Mouse (Mus musculus): ENCODE data around the gene Polm. TPM values are rescaled to one million over a fixed set of nuclear protein-coding genes. Genes with fewer than 3 reads are reported as not detected.

The Polm gene
- polyA plus RNA-seq, 1 experiment from 2014 or later = 1.9 TPM

DNA sequence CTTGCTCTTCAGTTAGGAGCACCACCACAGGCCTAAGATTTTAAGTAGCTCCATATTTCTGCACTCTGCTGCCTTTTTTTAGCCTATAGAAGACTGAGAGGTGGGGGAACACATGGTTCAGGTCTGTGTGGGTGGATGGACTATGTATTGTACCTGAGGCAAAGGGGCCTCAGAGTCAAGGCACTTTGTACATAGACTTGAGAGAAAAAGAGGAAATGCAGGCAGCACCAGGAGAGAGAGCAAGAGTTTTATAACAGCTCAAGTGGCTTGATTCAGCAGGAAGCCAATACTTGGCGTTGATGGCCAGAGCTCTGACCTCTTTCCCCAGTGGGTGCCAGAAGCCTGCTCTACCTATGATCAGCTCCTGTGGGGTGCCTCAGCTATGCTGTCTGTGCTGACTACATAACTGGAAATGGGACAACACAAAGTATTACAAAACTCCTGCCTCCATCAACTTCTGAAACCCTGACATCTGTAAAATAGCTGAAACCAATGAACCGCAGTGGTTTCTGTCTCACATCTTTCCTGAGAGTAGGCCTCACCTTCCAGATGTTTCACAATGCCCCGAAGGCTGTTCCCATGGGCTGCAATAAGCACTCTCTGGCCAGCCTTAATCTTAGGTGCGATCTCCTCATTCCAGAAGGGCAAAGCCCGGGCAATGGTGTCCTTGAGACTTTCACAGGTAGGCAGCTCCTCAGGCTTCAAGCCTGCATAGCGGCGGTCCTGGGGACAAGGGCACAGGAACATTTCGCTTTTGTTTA is 35.2 kb downstream of the Polm start:
- Histone ChIP-seq H3K9ac (no peak overlapping the region), H3K27ac (replicated peaks) (no peak overlapping the region), H3K36me3 (replicated peaks) (peaks cover 37% of the 10 kb centered on the region), H3K4me2 (no peak overlapping the region), H3K9me3 (replicated peaks) (no peaks in the 10 kb centered on the region), H3K4me3 (replicated peaks) (no peak overlapping the region), H3K4me1 (replicated peaks) (peaks cover 22% of the 10 kb centered on the region), H3K27me3 (no peaks in the 10 kb centered on the region)
- WGBS (ENCODE audit: insufficient replicate concordance) = 51% methylated on average over 8 of the region's 8 CpGs
- ATAC-seq (ENCODE audit: insufficient read depth) = no peak

DNA sequence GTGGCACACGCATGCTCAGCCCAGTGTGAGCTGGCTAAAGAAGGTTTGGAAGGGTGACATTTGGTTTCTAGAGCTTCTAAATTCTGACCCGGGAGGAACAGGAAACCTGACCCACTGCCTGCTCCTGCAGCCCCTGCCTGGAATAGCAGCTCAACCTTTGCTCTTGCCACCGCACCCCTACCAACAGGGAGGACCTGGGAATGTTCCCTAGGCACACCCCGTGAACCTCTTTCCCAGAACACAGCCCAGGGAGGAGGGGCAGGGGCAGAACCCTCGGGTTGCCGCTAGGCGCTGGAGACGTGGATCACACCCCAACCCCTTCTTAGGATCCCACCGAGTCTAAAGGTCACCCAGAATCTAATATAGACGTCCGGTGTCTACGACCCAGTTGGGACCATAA is 35.8 kb downstream of the Polm start:
- 62% methylated on average over 12 of the region's 12 CpGs for WGBS (ENCODE audit: insufficient replicate concordance)
- H3K9ac ChIP-seq = no peak overlapping the region
- H3K4me1 ChIP-seq (replicated peaks) = peaks cover 22% of the 10 kb centered on the region
- H3K36me3 ChIP-seq (replicated peaks) = peaks cover 43% of the 10 kb centered on the region
- no peak overlapping the region for H3K4me3 ChIP-seq (replicated peaks)
- H3K27ac ChIP-seq (replicated peaks) = no peak overlapping the region
- H3K27me3 ChIP-seq = no peaks in the 10 kb centered on the region
- ATAC-seq (ENCODE audit: insufficient read depth) = no peak
- H3K4me2 ChIP-seq = no peak overlapping the region
- H3K9me3 ChIP-seq (replicated peaks) = no peaks in the 10 kb centered on the region

DNA sequence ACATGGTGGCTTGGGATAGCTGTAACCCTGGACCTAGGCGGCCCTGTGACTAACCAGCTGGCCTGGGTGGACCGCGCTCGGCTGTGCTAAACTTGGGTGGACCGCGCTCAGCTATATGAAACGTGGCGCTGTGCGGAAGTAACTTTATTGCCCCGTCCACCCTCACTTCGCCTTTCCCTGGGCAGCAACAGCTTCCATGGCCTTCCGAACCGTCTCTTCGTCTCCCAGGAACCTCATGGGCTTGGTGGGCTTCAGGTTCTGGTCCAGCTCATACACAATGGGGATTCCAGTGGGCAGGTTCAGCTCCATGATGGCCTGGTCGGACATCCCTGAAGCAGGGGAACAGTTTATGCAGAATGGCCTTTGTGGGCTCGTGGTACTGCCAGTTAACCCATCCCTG is 36.3 kb downstream of the Polm start:
- no peak for ATAC-seq (ENCODE audit: insufficient read depth)
- no peak overlapping the region for H3K9ac ChIP-seq
- no peak overlapping the region for H3K4me2 ChIP-seq
- WGBS (ENCODE audit: insufficient replicate concordance) = 86% methylated on average over 16 of the region's 16 CpGs
- no peaks in the 10 kb centered on the region for H3K27me3 ChIP-seq
- H3K36me3 ChIP-seq (replicated peaks) = peaks cover 48% of the 10 kb centered on the region
- no peaks in the 10 kb centered on the region for H3K9me3 ChIP-seq (replicated peaks)
- H3K4me1 ChIP-seq (replicated peaks) = peaks cover 22% of the 10 kb centered on the region
- H3K27ac ChIP-seq (replicated peaks) = no peak overlapping the region
- no peak overlapping the region for H3K4me3 ChIP-seq (replicated peaks)

DNA sequence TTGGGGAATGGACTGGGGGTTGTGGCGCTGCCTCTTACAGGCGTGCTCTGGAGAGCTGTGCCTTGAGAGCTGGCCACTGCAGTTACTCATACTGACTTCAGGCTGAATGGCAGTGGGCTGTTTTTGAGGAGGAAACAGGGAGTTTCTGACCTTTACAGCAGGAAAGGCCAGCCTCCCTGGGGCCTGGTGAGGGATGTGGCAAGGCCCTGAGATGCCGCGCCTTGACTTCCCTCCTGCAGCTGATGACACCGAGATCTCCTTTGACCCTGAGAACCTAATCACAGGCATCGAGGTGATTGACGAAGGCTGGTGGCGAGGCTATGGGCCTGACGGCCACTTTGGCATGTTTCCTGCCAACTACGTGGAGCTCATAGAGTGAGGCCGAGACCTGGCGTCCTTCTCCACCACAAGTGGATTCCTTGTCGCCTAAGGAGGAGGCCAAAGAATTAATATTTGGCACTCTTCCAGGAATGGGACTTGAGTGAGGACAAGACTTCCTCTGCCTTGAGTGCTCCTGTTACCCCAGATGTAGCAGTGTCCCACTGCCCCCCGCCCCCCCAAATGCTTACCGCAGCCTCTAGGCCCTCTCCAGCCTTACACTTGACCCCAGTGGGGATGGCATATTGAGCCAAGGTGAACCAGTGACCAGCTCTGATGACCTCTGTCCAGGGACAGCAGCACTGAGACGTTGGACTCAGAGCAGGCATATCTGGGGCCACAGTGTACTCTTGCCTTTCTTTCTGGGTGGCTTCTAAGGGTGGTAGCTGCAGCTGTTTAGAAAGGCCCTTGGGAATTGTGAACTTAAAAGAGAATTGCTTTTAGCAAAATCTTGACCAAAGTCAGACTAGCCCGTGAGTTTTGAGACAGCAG is 38.0 kb downstream of the Polm start:
- H3K27me3 ChIP-seq = no peaks in the 10 kb centered on the region
- H3K9ac ChIP-seq = no peak overlapping the region
- 77% methylated on average over 17 of the region's 17 CpGs for WGBS (ENCODE audit: insufficient replicate concordance)
- no peak for ATAC-seq (ENCODE audit: insufficient read depth)
- H3K36me3 ChIP-seq (replicated peaks) = peaks cover 65% of the 10 kb centered on the region
- H3K9me3 ChIP-seq (replicated peaks) = no peaks in the 10 kb centered on the region
- peaks cover 22% of the 10 kb centered on the region for H3K4me1 ChIP-seq (replicated peaks)
- H3K27ac ChIP-seq (replicated peaks) = no peak overlapping the region
- no peak overlapping the region for H3K4me2 ChIP-seq
- H3K4me3 ChIP-seq (replicated peaks) = no peak overlapping the region

DNA sequence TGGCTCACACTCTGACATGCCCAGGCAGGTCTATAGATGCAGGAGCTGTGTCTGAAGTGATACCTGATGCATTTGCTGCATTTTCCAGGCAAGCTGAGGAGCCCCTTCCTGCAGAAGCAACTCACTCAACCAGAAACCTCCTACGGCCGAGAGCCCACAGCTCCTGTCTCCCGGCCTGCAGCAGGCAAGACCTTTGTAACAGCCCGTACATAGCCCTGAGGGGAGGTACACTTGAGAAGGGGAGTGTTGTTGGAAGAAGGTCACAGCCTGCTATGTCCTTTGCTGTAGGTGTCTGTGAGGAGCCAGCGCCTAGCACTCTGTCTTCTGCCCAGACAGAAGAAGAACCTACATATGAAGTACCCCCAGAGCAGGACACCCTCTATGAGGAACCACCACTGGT is 39.9 kb downstream of the Polm start:
- Histone ChIP-seq H3K4me2 (no peak overlapping the region), H3K9me3 (replicated peaks) (no peaks in the 10 kb centered on the region), H3K27me3 (no peaks in the 10 kb centered on the region), H3K36me3 (replicated peaks) (peaks cover 81% of the 10 kb centered on the region), H3K4me1 (replicated peaks) (peaks cover 16% of the 10 kb centered on the region), H3K27ac (replicated peaks) (no peak overlapping the region), H3K4me3 (replicated peaks) (no peak overlapping the region), H3K9ac (no peak overlapping the region)
- no peak for ATAC-seq (ENCODE audit: insufficient read depth)
- 73% methylated on average over 5 of the region's 5 CpGs for WGBS (ENCODE audit: insufficient replicate concordance)

- 78% methylated on average over 11 of the region's 11 CpGs for WGBS (ENCODE audit: insufficient replicate concordance)
- peaks cover 87% of the 10 kb centered on the region for H3K36me3 ChIP-seq (replicated peaks)
These were observed 40.4 kb downstream of the Polm start for GRCm38 (mm10) chr11:5797371-5797770.

GRCm38 (mm10) chr11:5796939-5797338 is 40.9 kb downstream of the Polm start:
- peaks cover 91% of the 10 kb centered on the region for H3K36me3 ChIP-seq (replicated peaks)
- H3K4me3 ChIP-seq (replicated peaks) = no peak overlapping the region
- H3K9ac ChIP-seq = no peak overlapping the region
- 87% methylated on average over 15 of the region's 15 CpGs for WGBS (ENCODE audit: insufficient replicate concordance)
- peaks cover 7% of the 10 kb centered on the region; the same call in 1 of the 2 replicates for H3K4me1 ChIP-seq (replicated peaks)
- no peaks in the 10 kb centered on the region for H3K27me3 ChIP-seq
- no peaks in the 10 kb centered on the region for H3K9me3 ChIP-seq (replicated peaks)
- H3K27ac ChIP-seq (replicated peaks) = no peak overlapping the region
- H3K4me2 ChIP-seq = no peak overlapping the region
- ATAC-seq (ENCODE audit: insufficient read depth) = no peak

More at GRCm38 (mm10) chr11:5797371-5797770, 40.4 kb downstream of the Polm start:
- Histone ChIP-seq H3K9me3 (replicated peaks) (no peaks in the 10 kb centered on the region), H3K27ac (replicated peaks) (no peak overlapping the region), H3K4me3 (replicated peaks) (no peak overlapping the region), H3K27me3 (no peaks in the 10 kb centered on the region), H3K9ac (no peak overlapping the region), H3K4me1 (replicated peaks) (peaks cover 11% of the 10 kb centered on the region), H3K4me2 (no peak overlapping the region)
- no peak for ATAC-seq (ENCODE audit: insufficient read depth)

- Histone ChIP-seq H3K9me3 (replicated peaks) (no peaks in the 10 kb centered on the region), H3K27ac (replicated peaks) (no peak overlapping the region), H3K4me3 (replicated peaks) (no peak overlapping the region), H3K4me1 (replicated peaks) (0 out of 2 replicates have a peak, but pooled peaks cover 4% of the 10 kb centered on the region), H3K9ac (no peak overlapping the region), H3K36me3 (replicated peaks) (peaks cover 93% of the 10 kb centered on the region), H3K4me2 (no peak overlapping the region), H3K27me3 (no peaks in the 10 kb centered on the region)
- no peak for ATAC-seq (ENCODE audit: insufficient read depth)
- WGBS (ENCODE audit: insufficient replicate concordance) = 78% methylated on average over 7 of the region's 7 CpGs
These were observed 42.1 kb downstream of the Polm start for GRCm38 (mm10) chr11:5795706-5796105.

DNA sequence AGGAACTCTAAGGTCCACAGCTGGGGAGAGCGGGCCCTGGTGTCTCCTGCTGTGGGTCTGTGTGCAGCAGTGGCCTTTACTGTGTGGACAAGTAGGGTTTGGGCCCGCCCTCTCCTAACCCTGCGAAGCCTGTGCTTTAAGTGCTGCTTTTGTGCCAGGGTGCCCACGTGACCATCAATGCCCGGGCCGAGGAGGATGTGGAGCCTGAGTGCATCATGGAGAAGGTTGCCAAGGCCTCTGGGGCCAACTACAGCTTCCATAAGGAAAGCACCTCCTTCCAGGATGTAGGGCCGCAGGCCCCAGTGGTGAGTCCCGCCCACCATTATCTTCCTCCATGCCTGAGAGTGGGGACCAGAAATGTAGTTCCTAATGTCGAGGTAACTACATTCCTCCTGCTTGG is 42.5 kb downstream of the Polm start:
- whole genome bisulfite sequencing (ENCODE audit: insufficient replicate concordance) = 78% methylated on average over 9 of the region's 9 CpGs
- no peaks in the 10 kb centered on the region for H3K27me3 ChIP-seq
- no peak for ATAC-seq (ENCODE audit: insufficient read depth)
- H3K27ac ChIP-seq (replicated peaks) = no peak overlapping the region
- no peak overlapping the region for H3K4me2 ChIP-seq
- no peak overlapping the region for H3K4me3 ChIP-seq (replicated peaks)
- no peak overlapping the region for H3K9ac ChIP-seq
- peaks cover 89% of the 10 kb centered on the region for H3K36me3 ChIP-seq (replicated peaks)
- no peaks in the 10 kb centered on the region for H3K9me3 ChIP-seq (replicated peaks)
- H3K4me1 ChIP-seq (replicated peaks) = 0 out of 2 replicates have a peak, but pooled peaks cover 7% of the 10 kb centered on the region

GRCm38 (mm10) chr11:5790431-5790830 is 47.4 kb downstream of the Polm start:
- Histone ChIP-seq H3K4me3 (replicated peaks) (no peak overlapping the region), H3K36me3 (replicated peaks) (peaks cover 42% of the 10 kb centered on the region), H3K27ac (replicated peaks) (peak overlapping the region; percentile 15; the same call in 1 of the 2 replicates), H3K9me3 (replicated peaks) (no peaks in the 10 kb centered on the region), H3K9ac (no peak overlapping the region), H3K4me2 (no peak overlapping the region; the same call in 1 of the 2 replicates), H3K4me1 (replicated peaks) (peaks cover 38% of the 10 kb centered on the region), H3K27me3 (no peaks in the 10 kb centered on the region)
- no peak for ATAC-seq (ENCODE audit: insufficient read depth)
- WGBS (ENCODE audit: insufficient replicate concordance) = 80% methylated on average over 1 of the region's 1 CpGs

GRCm38 (mm10) chr11:5789754-5790333 is 48.0 kb downstream of the Polm start:
- Histone ChIP-seq H3K36me3 (replicated peaks) (peaks cover 36% of the 10 kb centered on the region), H3K9me3 (replicated peaks) (no peaks in the 10 kb centered on the region), H3K4me2 (peak overlapping the region; percentile 88), H3K27ac (replicated peaks) (peak overlapping the region; percentile 98), H3K27me3 (no peaks in the 10 kb centered on the region), H3K9ac (peak overlapping the region; percentile 86), H3K4me3 (replicated peaks) (peak overlapping the region; percentile 82), H3K4me1 (replicated peaks) (peaks cover 38% of the 10 kb centered on the region)
- no peak for ATAC-seq (ENCODE audit: insufficient read depth)
- WGBS (ENCODE audit: insufficient replicate concordance) = 38% methylated on average over 3 of the region's 3 CpGs
